Mouse (Mus musculus): Measurements from ENCODE around the gene Vcpkmt. TPM values are rescaled to one million over a fixed set of nuclear protein-coding genes. Genes with fewer than 3 reads are reported as not detected.

The Vcpkmt gene
- polyA plus RNA-seq, 1 experiment: 7.0 TPM

- H3K4me3 ChIP-seq (replicated peaks): peak overlapping the region; percentile 71
- no peaks in the 10 kb centered on the region for H3K36me3 ChIP-seq (replicated peaks; ENCODE audit: low read length)
- peaks cover 7% of the 10 kb centered on the region for H3K9me3 ChIP-seq
- H3K27me3 ChIP-seq (replicated peaks): peaks cover 60% of the 10 kb centered on the region
- H3K4me1 ChIP-seq: peaks cover 47% of the 10 kb centered on the region
- no peak for TF ChIP-seq GATA1 (IDR thresholded peaks at IDR 0.05; ENCODE audit: borderline replicate concordance, low read length)
- no peak for TF ChIP-seq FLI1 (IDR thresholded peaks at IDR 0.05; ENCODE audit: low read length)
These were observed 43.5 kb downstream of the Vcpkmt start for GRCm38 (mm10) chr12:69539353-69539752.

GRCm38 (mm10) chr12:69538362-69538950, 44.4 kb downstream of the Vcpkmt start:
- TF ChIP-seq FLI1 (IDR thresholded peaks at IDR 0.05; ENCODE audit: low read length) (no peak), GATA1 (IDR thresholded peaks at IDR 0.05; ENCODE audit: borderline replicate concordance, low read length) (no peak)
- H3K27me3 ChIP-seq (replicated peaks): peaks cover 59% of the 10 kb centered on the region
- peak overlapping the region; percentile 88 for H3K4me3 ChIP-seq (replicated peaks)
- peaks cover 7% of the 10 kb centered on the region for H3K9me3 ChIP-seq
- H3K36me3 ChIP-seq (replicated peaks; ENCODE audit: low read length): no peaks in the 10 kb centered on the region
- H3K4me1 ChIP-seq: peaks cover 48% of the 10 kb centered on the region

GRCm38 (mm10) chr12:69537675-69538361, 45.0 kb downstream of the Vcpkmt start:
- Histone ChIP-seq H3K9me3 (peaks cover 7% of the 10 kb centered on the region), H3K4me3 (replicated peaks) (peak overlapping the region; percentile 88), H3K36me3 (replicated peaks; ENCODE audit: low read length) (no peaks in the 10 kb centered on the region), H3K4me1 (peaks cover 50% of the 10 kb centered on the region), H3K27me3 (replicated peaks) (peaks cover 65% of the 10 kb centered on the region)
- TF ChIP-seq GATA1 (IDR thresholded peaks at IDR 0.05; ENCODE audit: borderline replicate concordance, low read length) (no peak), FLI1 (IDR thresholded peaks at IDR 0.05; ENCODE audit: low read length) (no peak)

GRCm38 (mm10) chr12:69537243-69537674, 45.6 kb downstream of the Vcpkmt start:
- Histone ChIP-seq H3K4me3 (replicated peaks) (peak overlapping the region; percentile 88), H3K9me3 (peaks cover 7% of the 10 kb centered on the region), H3K4me1 (peaks cover 52% of the 10 kb centered on the region), H3K36me3 (replicated peaks; ENCODE audit: low read length) (no peaks in the 10 kb centered on the region), H3K27me3 (replicated peaks) (peaks cover 66% of the 10 kb centered on the region)
- TF ChIP-seq GATA1 (IDR thresholded peaks at IDR 0.05; ENCODE audit: borderline replicate concordance, low read length) (no peak), FLI1 (IDR thresholded peaks at IDR 0.05; ENCODE audit: low read length) (no peak)

GRCm38 (mm10) chr12:69536616-69537242, 46.1 kb downstream of the Vcpkmt start:
- no peak for TF ChIP-seq FLI1 (IDR thresholded peaks at IDR 0.05; ENCODE audit: low read length)
- TF ChIP-seq GATA1 (IDR thresholded peaks at IDR 0.05; ENCODE audit: borderline replicate concordance, low read length): no peak
- Histone ChIP-seq H3K9me3 (peaks cover 7% of the 10 kb centered on the region), H3K27me3 (replicated peaks) (peaks cover 65% of the 10 kb centered on the region), H3K36me3 (replicated peaks; ENCODE audit: low read length) (no peaks in the 10 kb centered on the region), H3K4me3 (replicated peaks) (peak overlapping the region; percentile 42), H3K4me1 (peaks cover 55% of the 10 kb centered on the region)

- no peak for TF ChIP-seq FLI1 (IDR thresholded peaks at IDR 0.05; ENCODE audit: low read length)
- no peak for TF ChIP-seq GATA1 (IDR thresholded peaks at IDR 0.05; ENCODE audit: borderline replicate concordance, low read length)
These were observed 49.6 kb downstream of the Vcpkmt start for GRCm38 (mm10) chr12:69533237-69533636.

GRCm38 (mm10) chr12:69532530-69532929, 50.3 kb downstream of the Vcpkmt start:
- Histone ChIP-seq H3K4me1 (peaks cover 27% of the 10 kb centered on the region), H3K27me3 (replicated peaks) (peaks cover 60% of the 10 kb centered on the region), H3K4me3 (replicated peaks) (no peak overlapping the region), H3K36me3 (replicated peaks; ENCODE audit: low read length) (no peaks in the 10 kb centered on the region), H3K9me3 (peaks cover 7% of the 10 kb centered on the region)
- TF ChIP-seq FLI1 (IDR thresholded peaks at IDR 0.05; ENCODE audit: low read length) (no peak), GATA1 (IDR thresholded peaks at IDR 0.05; ENCODE audit: borderline replicate concordance, low read length) (no peak)

More at GRCm38 (mm10) chr12:69533237-69533636, 49.6 kb downstream of the Vcpkmt start:
- H3K9me3 ChIP-seq: peaks cover 7% of the 10 kb centered on the region
- peaks cover 35% of the 10 kb centered on the region for H3K4me1 ChIP-seq
- H3K4me3 ChIP-seq (replicated peaks): no peak overlapping the region
- H3K36me3 ChIP-seq (replicated peaks; ENCODE audit: low read length): no peaks in the 10 kb centered on the region
- H3K27me3 ChIP-seq (replicated peaks): peaks cover 58% of the 10 kb centered on the region

GRCm38 (mm10) chr12:69532091-69532490, 50.7 kb downstream of the Vcpkmt start:
- no peak overlapping the region for H3K4me3 ChIP-seq (replicated peaks)
- no peaks in the 10 kb centered on the region for H3K36me3 ChIP-seq (replicated peaks; ENCODE audit: low read length)
- peaks cover 57% of the 10 kb centered on the region for H3K27me3 ChIP-seq (replicated peaks)
- TF ChIP-seq GATA1 (IDR thresholded peaks at IDR 0.05; ENCODE audit: borderline replicate concordance, low read length) (no peak), FLI1 (IDR thresholded peaks at IDR 0.05; ENCODE audit: low read length) (no peak)
- peaks cover 7% of the 10 kb centered on the region for H3K9me3 ChIP-seq
- peaks cover 23% of the 10 kb centered on the region for H3K4me1 ChIP-seq

- Histone ChIP-seq H3K36me3 (replicated peaks; ENCODE audit: low read length) (no peaks in the 10 kb centered on the region), H3K9me3 (no peaks in the 10 kb centered on the region)
These were observed 53.0 kb downstream of the Vcpkmt start for GRCm38 (mm10) chr12:69529694-69530403.

More at GRCm38 (mm10) chr12:69529694-69530403, 53.0 kb downstream of the Vcpkmt start:
- Histone ChIP-seq H3K4me3 (replicated peaks) (no peak overlapping the region), H3K27me3 (replicated peaks) (peaks cover 49% of the 10 kb centered on the region), H3K4me1 (peaks cover 17% of the 10 kb centered on the region)
- TF ChIP-seq FLI1 (IDR thresholded peaks at IDR 0.05; ENCODE audit: low read length) (no peak), GATA1 (IDR thresholded peaks at IDR 0.05; ENCODE audit: borderline replicate concordance, low read length) (no peak)
